Mouse (Mus musculus) embryonic fibroblast, embryonic 13.5 days (primary cell): Measurements from ENCODE around the gene Cd200r1. TPM values are rescaled to one million over a fixed set of nuclear protein-coding genes. Genes with fewer than 3 reads are reported as not detected.
A peak's percentile ranks its signal among the peaks of the same experiment; 100 is the strongest.

Experiments used
- H3K27ac ChIP-seq: 2 replicates; pipeline ENCODE4 v1.5.1; 2012; ENCODE audit warnings: low read length, control low read depth, inconsistent platforms; ENCODE audit not compliant: insufficient read depth
- H3K4me1 ChIP-seq: 2 replicates; pipeline ENCODE4 v1.6.1; 2011; ENCODE audit warnings: low read length; ENCODE audit not compliant: control insufficient read depth, insufficient read depth
- H3K4me3 ChIP-seq: 2 replicates; pipeline ENCODE4 v1.5.1; 2011; ENCODE audit warnings: mild to moderate bottlenecking, control low read depth, low read length; ENCODE audit not compliant: insufficient read depth
- CTCF ChIP-seq: IDR thresholded peaks from 2 replicates; pipeline ENCODE4 v1.5.1; 2011; ENCODE audit warnings: mild to moderate bottlenecking, control low read depth, low read length, moderate library complexity, borderline replicate concordance; ENCODE audit not compliant: insufficient read depth
- POLR2A ChIP-seq: IDR thresholded peaks from 2 replicates; pipeline ENCODE4 v1.6.1; 2011; ENCODE audit warnings: low read depth, mild to moderate bottlenecking, control low read depth, low read length, moderate library complexity
- polyA plus RNA-seq: library from polyadenylated mRNA; stranded (reverse); fragments of >200 nt; gene quantifications from 2 replicates; pipeline ENCODE4 v1.2.4, GENCODE M21; 2011; ENCODE audit warnings: low read depth; ENCODE audit not compliant: missing spikeins, insufficient read length

The Cd200r1 gene
- polyA plus RNA-seq, 1 experiment, result 1.1 TPM

- peak overlapping the region; percentile 97 for H3K27ac ChIP-seq
- H3K4me3 ChIP-seq, result peak overlapping the region; percentile 77
- TF ChIP-seq POLR2A (no peak), CTCF (peak; percentile 72)
- H3K4me1 ChIP-seq, result peaks cover 2% of the 10 kb centered on the region; the same call in 1 of the 2 replicates
Measured at GRCm38 (mm10) chr16:44725286-44726223, 40.0 kb upstream of the Cd200r1 start.

- TF ChIP-seq CTCF (no peak), POLR2A (no peak)
- Histone ChIP-seq H3K4me3 (no peak overlapping the region), H3K27ac (no peak overlapping the region), H3K4me1 (peaks cover 2% of the 10 kb centered on the region; the same call in 1 of the 2 replicates)
Measured at GRCm38 (mm10) chr16:44727525-44727924, 38.0 kb upstream of the Cd200r1 start.

GRCm38 (mm10) chr16:44734059-44734458 is 31.5 kb upstream of the Cd200r1 start:
- Histone ChIP-seq H3K4me1 (no peaks in the 10 kb centered on the region), H3K4me3 (no peak overlapping the region), H3K27ac (no peak overlapping the region)
- TF ChIP-seq CTCF (no peak), POLR2A (no peak)

GRCm38 (mm10) chr16:44735676-44736075 is 29.9 kb upstream of the Cd200r1 start:
- Histone ChIP-seq H3K4me3 (no peak overlapping the region), H3K27ac (no peak overlapping the region), H3K4me1 (no peaks in the 10 kb centered on the region)
- TF ChIP-seq POLR2A (no peak), CTCF (no peak)

- Histone ChIP-seq H3K4me1 (no peaks in the 10 kb centered on the region), H3K4me3 (no peak overlapping the region), H3K27ac (no peak overlapping the region)
- TF ChIP-seq POLR2A (no peak), CTCF (no peak)
Measured at GRCm38 (mm10) chr16:44736118-44736517, 29.4 kb upstream of the Cd200r1 start.

GRCm38 (mm10) chr16:44742753-44743152 is 22.8 kb upstream of the Cd200r1 start:
- Histone ChIP-seq H3K4me1 (0 out of 2 replicates have a peak, but pooled peaks cover 6% of the 10 kb centered on the region), H3K27ac (no peak overlapping the region), H3K4me3 (no peak overlapping the region)
- TF ChIP-seq CTCF (no peak), POLR2A (no peak)

GRCm38 (mm10) chr16:44745471-44745865 is 20.1 kb upstream of the Cd200r1 start:
- Histone ChIP-seq H3K27ac (peak overlapping the region; percentile 98), H3K4me3 (peak overlapping the region; percentile 81), H3K4me1 (0 out of 2 replicates have a peak, but pooled peaks cover 6% of the 10 kb centered on the region)
- no peak for TF ChIP-seq POLR2A
- no peak for TF ChIP-seq CTCF

- 0 out of 2 replicates have a peak, but pooled peaks cover 6% of the 10 kb centered on the region for H3K4me1 ChIP-seq
- peak; percentile 72 for TF ChIP-seq POLR2A
- TF ChIP-seq CTCF, result no peak
- H3K4me3 ChIP-seq, result peak within 1 kb of the TSS; percentile 81
- peak within 1 kb of the TSS; percentile 98 for H3K27ac ChIP-seq
Measured at GRCm38 (mm10) chr16:44745866-44746562, 19.5 kb upstream of the Cd200r1 start, which contains the start of gene Gtpbp8. Gene Gtpbp8 (minus strand): TSS chr16:44746363.

GRCm38 (mm10) chr16:44748007-44748406 is 17.5 kb upstream of the Cd200r1 start:
- no peak overlapping the region for H3K4me3 ChIP-seq
- H3K27ac ChIP-seq, result no peak overlapping the region
- TF ChIP-seq POLR2A, result no peak
- TF ChIP-seq CTCF, result no peak
- 0 out of 2 replicates have a peak, but pooled peaks cover 6% of the 10 kb centered on the region for H3K4me1 ChIP-seq
